Mouse (Mus musculus): Measurements from ENCODE around the gene Gxylt2. TPM values are rescaled to one million over a fixed set of nuclear protein-coding genes. Genes with fewer than 3 reads are reported as not detected.

The Gxylt2 gene
- polyA plus RNA-seq, 1 experiment = 0.27 TPM

DNA sequence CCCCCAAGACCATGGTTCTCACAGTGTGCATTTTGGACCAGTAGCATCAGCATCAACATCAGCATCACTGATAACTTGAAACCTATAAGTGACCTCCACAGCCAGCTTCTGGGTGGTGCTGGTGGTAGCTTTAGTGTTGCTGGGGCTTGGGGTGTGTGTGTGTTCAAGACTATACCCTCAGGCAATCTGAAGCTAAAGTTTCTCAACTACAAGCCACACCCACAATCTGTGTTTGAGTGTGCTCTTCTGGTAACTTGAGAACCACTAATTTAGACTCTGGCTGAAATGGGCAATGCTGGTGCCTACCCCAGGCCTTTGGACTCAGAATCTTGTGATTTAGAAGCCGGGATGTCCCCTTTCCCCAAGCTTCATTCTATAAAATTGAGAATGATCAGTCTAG is 118.8 kb downstream of the Gxylt2 start:
- Histone ChIP-seq H3K4me3 (ENCODE audit: low read depth, low read length) (no peak overlapping the region), H3K27ac (ENCODE audit: insufficient read depth, low read length) (no peak overlapping the region), H3K4me1 (ENCODE audit: control insufficient read depth, insufficient read depth, low read length) (no peaks in the 10 kb centered on the region), H3K27me3 (ENCODE audit: control insufficient read depth, insufficient read depth, low read length, poor library complexity, severe bottlenecking) (no peaks in the 10 kb centered on the region), H3K9ac (ENCODE audit: low read depth, poor library complexity, severe bottlenecking) (no peak overlapping the region), H3K36me3 (ENCODE audit: control insufficient read depth, insufficient read depth, low read length, poor library complexity, severe bottlenecking) (no peaks in the 10 kb centered on the region), H3K9me3 (replicated peaks; ENCODE audit: control insufficient read depth, insufficient read depth, low read length, poor library complexity, severe bottlenecking) (no peaks in the 10 kb centered on the region)
- no peak for TF ChIP-seq POLR2A (IDR thresholded peaks at IDR 0.05; ENCODE audit: insufficient read depth, low read length)
- no peak for TF ChIP-seq CTCF (IDR thresholded peaks at IDR 0.05; ENCODE audit: low read depth, low read length)
- no peak for TF ChIP-seq EP300 (IDR thresholded peaks at IDR 0.05; ENCODE audit: insufficient read depth, low read depth, low read length)

DNA sequence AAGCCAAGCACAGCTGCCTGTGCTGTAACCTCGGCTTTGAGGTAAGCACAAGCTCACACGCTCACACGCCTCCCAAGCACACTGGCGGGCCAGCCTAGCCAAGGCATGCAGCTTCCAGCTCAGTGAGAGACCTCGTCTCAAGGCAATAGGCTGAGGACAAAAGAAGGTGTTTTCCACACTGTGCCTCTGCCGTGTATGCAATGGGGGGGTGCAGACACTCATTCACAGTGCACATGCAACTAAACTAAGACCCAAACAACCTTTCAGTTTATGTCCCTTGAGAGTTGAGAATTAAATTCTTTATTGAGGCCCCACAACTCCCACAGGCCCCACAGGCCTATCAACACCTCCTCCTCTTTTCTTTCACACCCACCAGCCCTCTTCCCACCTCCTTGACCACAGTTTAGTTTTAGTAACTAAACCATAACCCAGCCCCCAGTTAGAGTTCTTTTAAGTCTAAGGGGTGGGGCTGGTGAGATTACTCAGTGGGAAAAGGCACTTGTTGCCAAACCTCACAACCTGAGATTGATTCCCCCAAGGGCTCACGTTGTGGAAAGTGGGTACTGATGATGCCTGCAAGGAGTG is 119.9 kb downstream of the Gxylt2 start:
- no peaks in the 10 kb centered on the region for H3K9me3 ChIP-seq (replicated peaks; ENCODE audit: control insufficient read depth, insufficient read depth, low read length, poor library complexity, severe bottlenecking)
- H3K36me3 ChIP-seq (ENCODE audit: control insufficient read depth, insufficient read depth, low read length, poor library complexity, severe bottlenecking) = no peaks in the 10 kb centered on the region
- no peak overlapping the region for H3K4me3 ChIP-seq (ENCODE audit: low read depth, low read length)
- H3K4me1 ChIP-seq (ENCODE audit: control insufficient read depth, insufficient read depth, low read length) = no peaks in the 10 kb centered on the region
- H3K9ac ChIP-seq (ENCODE audit: low read depth, poor library complexity, severe bottlenecking) = no peak overlapping the region
- H3K27me3 ChIP-seq (ENCODE audit: control insufficient read depth, insufficient read depth, low read length, poor library complexity, severe bottlenecking) = no peaks in the 10 kb centered on the region
- TF ChIP-seq POLR2A (IDR thresholded peaks at IDR 0.05; ENCODE audit: insufficient read depth, low read length) = no peak
- TF ChIP-seq CTCF (IDR thresholded peaks at IDR 0.05; ENCODE audit: low read depth, low read length) = no peak
- TF ChIP-seq EP300 (IDR thresholded peaks at IDR 0.05; ENCODE audit: insufficient read depth, low read depth, low read length) = no peak
- no peak overlapping the region for H3K27ac ChIP-seq (ENCODE audit: insufficient read depth, low read length)

GRCm38 (mm10) chr6:100826046-100826445 is 121.5 kb downstream of the Gxylt2 start:
- no peaks in the 10 kb centered on the region for H3K4me1 ChIP-seq (ENCODE audit: control insufficient read depth, insufficient read depth, low read length)
- H3K9me3 ChIP-seq (replicated peaks; ENCODE audit: control insufficient read depth, insufficient read depth, low read length, poor library complexity, severe bottlenecking) = no peaks in the 10 kb centered on the region; the same call in 1 of the 2 replicates
- no peaks in the 10 kb centered on the region for H3K36me3 ChIP-seq (ENCODE audit: control insufficient read depth, insufficient read depth, low read length, poor library complexity, severe bottlenecking)
- TF ChIP-seq CTCF (IDR thresholded peaks at IDR 0.05; ENCODE audit: low read depth, low read length) (no peak), EP300 (IDR thresholded peaks at IDR 0.05; ENCODE audit: insufficient read depth, low read depth, low read length) (no peak), POLR2A (IDR thresholded peaks at IDR 0.05; ENCODE audit: insufficient read depth, low read length) (no peak)
- no peak overlapping the region for H3K9ac ChIP-seq (ENCODE audit: low read depth, poor library complexity, severe bottlenecking)
- H3K27me3 ChIP-seq (ENCODE audit: control insufficient read depth, insufficient read depth, low read length, poor library complexity, severe bottlenecking) = no peaks in the 10 kb centered on the region
- H3K27ac ChIP-seq (ENCODE audit: insufficient read depth, low read length) = no peak overlapping the region
- no peak overlapping the region for H3K4me3 ChIP-seq (ENCODE audit: low read depth, low read length)

- TF ChIP-seq POLR2A (IDR thresholded peaks at IDR 0.05; ENCODE audit: insufficient read depth, low read length) = no peak
- no peak for TF ChIP-seq CTCF (IDR thresholded peaks at IDR 0.05; ENCODE audit: low read depth, low read length)
- no peak for TF ChIP-seq EP300 (IDR thresholded peaks at IDR 0.05; ENCODE audit: insufficient read depth, low read depth, low read length)
- Histone ChIP-seq H3K27me3 (ENCODE audit: control insufficient read depth, insufficient read depth, low read length, poor library complexity, severe bottlenecking) (no peaks in the 10 kb centered on the region), H3K9me3 (replicated peaks; ENCODE audit: control insufficient read depth, insufficient read depth, low read length, poor library complexity, severe bottlenecking) (no peaks in the 10 kb centered on the region; the same call in 1 of the 2 replicates), H3K36me3 (ENCODE audit: control insufficient read depth, insufficient read depth, low read length, poor library complexity, severe bottlenecking) (no peaks in the 10 kb centered on the region), H3K27ac (ENCODE audit: insufficient read depth, low read length) (no peak overlapping the region), H3K9ac (ENCODE audit: low read depth, poor library complexity, severe bottlenecking) (no peak overlapping the region), H3K4me1 (ENCODE audit: control insufficient read depth, insufficient read depth, low read length) (no peaks in the 10 kb centered on the region), H3K4me3 (ENCODE audit: low read depth, low read length) (no peak overlapping the region)
Observed at GRCm38 (mm10) chr6:100828565-100828964, 124.0 kb downstream of the Gxylt2 start.

DNA sequence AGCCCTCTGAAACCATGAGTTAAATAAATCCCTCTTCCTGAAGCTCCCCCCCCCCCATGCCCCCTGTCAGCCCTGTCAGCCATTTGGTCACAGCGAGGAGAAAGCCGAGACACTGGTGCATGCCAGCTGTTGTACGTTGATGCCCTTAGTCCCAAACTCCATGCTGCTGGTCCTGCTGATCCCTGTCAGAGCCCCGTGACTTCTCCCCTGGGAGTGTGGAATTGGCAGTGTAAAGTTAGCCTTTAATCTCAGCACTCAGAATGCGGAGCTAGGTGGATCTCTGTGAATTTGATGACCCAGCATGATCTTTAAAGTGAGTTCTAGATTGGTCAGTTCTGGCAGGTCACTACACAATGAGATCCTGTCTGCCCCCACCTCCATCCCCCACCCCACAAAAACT is 125.2 kb downstream of the Gxylt2 start:
- no peak overlapping the region for H3K9ac ChIP-seq (ENCODE audit: low read depth, poor library complexity, severe bottlenecking)

GRCm38 (mm10) chr6:100831188-100831587 is 126.7 kb downstream of the Gxylt2 start:
- no peak for TF ChIP-seq CTCF (IDR thresholded peaks at IDR 0.05; ENCODE audit: low read depth, low read length)
- TF ChIP-seq POLR2A (IDR thresholded peaks at IDR 0.05; ENCODE audit: insufficient read depth, low read length) = no peak
- TF ChIP-seq EP300 (IDR thresholded peaks at IDR 0.05; ENCODE audit: insufficient read depth, low read depth, low read length) = no peak
- no peak overlapping the region for H3K27ac ChIP-seq (ENCODE audit: insufficient read depth, low read length)
- H3K9ac ChIP-seq (ENCODE audit: low read depth, poor library complexity, severe bottlenecking) = no peak overlapping the region
- no peak overlapping the region for H3K4me3 ChIP-seq (ENCODE audit: low read depth, low read length)
- H3K9me3 ChIP-seq (replicated peaks; ENCODE audit: control insufficient read depth, insufficient read depth, low read length, poor library complexity, severe bottlenecking) = no peaks in the 10 kb centered on the region; the same call in 1 of the 2 replicates
- H3K36me3 ChIP-seq (ENCODE audit: control insufficient read depth, insufficient read depth, low read length, poor library complexity, severe bottlenecking) = peaks cover 14% of the 10 kb centered on the region
- no peaks in the 10 kb centered on the region for H3K4me1 ChIP-seq (ENCODE audit: control insufficient read depth, insufficient read depth, low read length)
- no peaks in the 10 kb centered on the region for H3K27me3 ChIP-seq (ENCODE audit: control insufficient read depth, insufficient read depth, low read length, poor library complexity, severe bottlenecking)

More for the DNA sequence above, 125.2 kb downstream of the Gxylt2 start:
- Histone ChIP-seq H3K4me3 (ENCODE audit: low read depth, low read length) (no peak overlapping the region), H3K9me3 (replicated peaks; ENCODE audit: control insufficient read depth, insufficient read depth, low read length, poor library complexity, severe bottlenecking) (no peaks in the 10 kb centered on the region; the same call in 1 of the 2 replicates), H3K36me3 (ENCODE audit: control insufficient read depth, insufficient read depth, low read length, poor library complexity, severe bottlenecking) (0 out of 2 replicates have a peak, but pooled peaks cover 2% of the 10 kb centered on the region), H3K27ac (ENCODE audit: insufficient read depth, low read length) (no peak overlapping the region), H3K4me1 (ENCODE audit: control insufficient read depth, insufficient read depth, low read length) (no peaks in the 10 kb centered on the region), H3K27me3 (ENCODE audit: control insufficient read depth, insufficient read depth, low read length, poor library complexity, severe bottlenecking) (no peaks in the 10 kb centered on the region)
- no peak for TF ChIP-seq EP300 (IDR thresholded peaks at IDR 0.05; ENCODE audit: insufficient read depth, low read depth, low read length)
- TF ChIP-seq POLR2A (IDR thresholded peaks at IDR 0.05; ENCODE audit: insufficient read depth, low read length) = no peak
- no peak for TF ChIP-seq CTCF (IDR thresholded peaks at IDR 0.05; ENCODE audit: low read depth, low read length)
